Mouse (Mus musculus) kidney, postnatal 14 days (tissue): ENCODE results near the gene Med24.
A peak's percentile ranks its signal among the peaks of the same experiment; 100 is the strongest.
"Not testable (repeated sequence)": the region's sequence is repeated elsewhere in the genome, so short reads cannot be mapped to it uniquely, and the experiment has no call there.

Source experiments
- DNase-seq: peaks from one replicate; pipeline ENCODE4 v3.0.0; 2022; ENCODE audit warnings: mixed read lengths

Gene Med24

GRCm38 (mm10) chr11:98745932-98746853 lies 17.0 kb upstream of the Med24 start:
- DNase-seq: no peak

DNA sequence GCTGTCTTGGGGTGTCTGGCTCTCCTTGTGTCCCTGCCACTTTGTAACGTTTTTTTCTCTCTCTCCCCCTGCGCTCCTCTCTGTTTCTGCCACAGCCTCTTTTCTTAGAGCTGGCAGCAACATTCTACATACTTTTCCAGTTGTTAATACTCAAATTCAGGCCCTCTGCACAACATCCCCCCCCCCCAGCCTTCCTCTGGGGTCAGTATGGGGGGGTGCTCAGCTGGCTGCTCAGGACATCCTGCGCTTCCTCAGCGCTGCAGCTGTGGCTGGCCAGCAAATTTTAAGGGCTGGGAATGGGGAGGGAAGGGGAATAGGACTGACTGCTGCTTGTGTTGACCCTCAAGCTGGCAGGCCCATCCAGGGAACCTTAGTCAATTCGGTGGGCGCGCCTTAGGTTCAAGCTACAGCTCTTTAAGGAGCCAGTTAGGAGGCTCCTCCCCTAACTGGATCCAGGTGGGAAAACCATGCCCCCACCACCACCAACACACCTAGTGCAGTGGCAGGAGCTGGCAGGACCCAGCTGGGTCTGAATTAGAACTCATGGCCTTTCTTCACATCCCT lies 15.3 kb upstream of the Med24 start:
- peak; percentile 66 for DNase-seq

- peak; percentile 89 for DNase-seq
These were observed 14.6 kb upstream of the Med24 start for GRCm38 (mm10) chr11:98743655-98744345.

DNA sequence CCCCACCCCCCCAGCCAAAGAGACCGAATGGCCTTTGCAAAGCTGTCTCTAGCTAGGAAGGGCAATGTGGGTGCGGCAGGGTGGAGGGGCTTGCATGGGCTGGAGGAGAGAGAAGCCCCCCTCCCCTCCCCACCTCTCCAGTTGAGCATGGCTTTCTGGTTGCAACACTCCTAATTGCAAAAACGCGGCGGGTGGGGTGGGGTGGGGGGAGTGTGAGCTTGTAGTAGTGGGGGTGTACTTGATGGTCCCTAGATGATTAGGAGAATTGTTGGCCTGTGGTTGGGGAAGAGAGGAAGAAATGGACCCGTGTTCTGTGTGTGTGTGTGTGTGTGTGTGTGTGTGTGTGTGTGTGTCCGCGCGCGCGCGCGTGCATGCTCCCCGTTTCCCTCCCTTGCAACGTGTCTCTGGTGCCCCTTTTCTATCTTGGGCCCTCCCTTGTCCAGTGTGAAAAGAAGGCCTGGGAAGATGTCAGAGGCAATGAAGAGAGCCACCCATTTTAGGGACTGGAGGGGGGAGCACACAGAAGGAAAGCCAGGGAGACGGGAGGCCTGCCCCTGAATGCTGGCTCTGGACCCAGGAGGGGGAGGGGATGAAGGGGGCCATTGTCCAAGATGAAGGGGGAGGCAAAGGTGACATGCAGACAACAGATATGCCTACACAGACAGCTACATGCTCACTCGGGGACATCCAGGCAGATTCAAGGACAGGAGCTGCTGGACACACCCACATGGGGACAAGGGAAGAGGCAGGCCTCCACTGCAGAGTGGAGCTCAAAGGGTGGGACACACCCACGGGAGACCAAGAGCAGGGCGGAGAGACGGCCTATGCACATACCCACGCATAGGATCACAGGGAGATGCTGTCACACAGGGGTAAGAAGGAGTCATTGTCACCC lies 13.4 kb upstream of the Med24 start:
- DNase-seq: peak; percentile 49

GRCm38 (mm10) chr11:98741622-98742396 lies 12.6 kb upstream of the Med24 start:
- peak; percentile 92 for DNase-seq

- DNase-seq: no peak
These were observed 11.9 kb upstream of the Med24 start for GRCm38 (mm10) chr11:98741051-98741620.

- peak; percentile 81 for DNase-seq
These were observed 11.3 kb upstream of the Med24 start, which contains the start of gene Thra for GRCm38 (mm10) chr11:98740393-98741050. Gene Thra (plus strand): TSS chr11:98740638.

GRCm38 (mm10) chr11:98740026-98740392 lies 10.8 kb upstream of the Med24 start:
- DNase-seq: no peak

DNA sequence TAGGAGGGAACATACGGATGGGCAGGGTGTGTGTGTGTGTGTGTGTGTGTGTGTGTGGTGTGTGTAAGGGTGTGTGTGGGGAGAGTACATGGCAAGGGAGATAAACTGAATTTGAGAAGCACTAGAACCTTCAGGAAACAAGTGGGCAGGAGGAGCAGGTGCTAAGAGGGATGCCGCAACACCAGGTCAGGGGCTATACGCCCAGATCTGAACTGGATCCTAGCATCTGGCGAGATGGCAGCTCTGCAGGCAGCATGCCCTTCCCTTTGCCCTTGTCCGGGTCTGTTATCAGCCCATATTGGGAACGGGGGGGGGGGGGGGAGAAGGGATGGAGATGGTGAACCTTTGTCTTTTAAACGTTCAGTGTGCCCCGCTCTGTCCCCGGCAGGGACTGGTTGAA lies 9.7 kb upstream of the Med24 start:
- DNase-seq: no peak

- DNase-seq: no peak
These were observed 9.2 kb upstream of the Med24 start for GRCm38 (mm10) chr11:98738428-98738911.

DNA sequence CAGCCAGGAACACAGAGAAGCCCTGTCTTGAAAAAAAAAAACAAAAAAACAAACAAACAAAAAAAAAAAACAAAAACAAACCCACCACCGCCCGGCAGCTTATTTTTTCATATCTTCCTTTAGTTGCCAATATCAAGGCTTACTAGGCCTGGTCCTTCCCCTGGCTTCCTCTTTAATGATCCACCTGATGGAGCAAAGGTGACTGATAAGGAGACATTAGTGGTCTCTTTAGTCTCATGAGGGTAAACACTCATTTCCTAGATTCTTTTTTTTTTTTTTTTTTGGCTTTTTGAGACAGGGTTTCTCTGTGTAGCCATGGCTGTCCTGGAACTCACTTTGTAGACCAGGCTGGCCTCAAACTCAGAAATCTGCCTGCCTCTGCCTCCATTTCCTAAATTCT lies 8.0 kb upstream of the Med24 start:
- DNase-seq: not testable (repeated sequence)

DNA sequence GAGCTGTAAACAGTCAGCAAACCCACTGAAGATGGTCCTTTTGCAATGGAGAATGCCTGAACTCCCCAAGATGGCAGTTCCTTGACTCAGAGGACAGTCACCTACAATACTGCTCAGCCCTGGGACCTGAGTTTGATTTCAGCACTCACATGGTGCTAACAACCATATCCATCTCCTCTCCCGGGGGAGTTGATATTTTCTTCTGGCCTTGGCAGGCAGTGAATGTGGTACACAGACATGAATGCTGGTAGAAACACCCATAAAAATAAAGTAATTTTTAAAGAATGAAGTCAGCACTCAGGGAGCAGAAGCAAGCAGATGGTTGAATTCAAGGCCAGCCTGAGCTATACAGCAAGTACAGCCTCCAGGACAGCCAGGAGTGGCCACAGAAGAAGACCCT lies 6.9 kb upstream of the Med24 start:
- no peak for DNase-seq

- DNase-seq: no peak
These were observed 5.9 kb upstream of the Med24 start for GRCm38 (mm10) chr11:98735111-98735510.

GRCm38 (mm10) chr11:98734020-98734419 lies 4.8 kb upstream of the Med24 start:
- no peak for DNase-seq

DNA sequence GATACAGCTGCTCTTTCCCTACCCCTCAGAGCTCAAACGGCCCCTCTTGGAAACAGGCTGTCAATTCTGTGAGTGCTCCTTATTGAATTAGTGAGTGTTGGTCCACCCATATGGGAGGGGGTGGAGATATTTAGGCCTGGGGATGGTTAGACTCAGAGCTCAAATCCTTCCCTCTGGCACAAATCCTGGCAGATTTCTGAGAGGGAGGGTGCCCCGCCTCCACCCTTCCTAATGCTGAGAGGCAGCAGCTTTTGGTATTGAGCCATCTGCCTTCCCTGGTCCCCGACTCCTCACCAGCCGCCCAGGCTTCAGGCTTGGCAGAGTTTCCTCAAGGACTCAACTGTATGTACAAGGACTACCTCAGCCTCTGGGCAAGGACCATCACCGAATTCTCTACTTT lies 1.9 kb upstream of the Med24 start:
- DNase-seq: no peak

DNA sequence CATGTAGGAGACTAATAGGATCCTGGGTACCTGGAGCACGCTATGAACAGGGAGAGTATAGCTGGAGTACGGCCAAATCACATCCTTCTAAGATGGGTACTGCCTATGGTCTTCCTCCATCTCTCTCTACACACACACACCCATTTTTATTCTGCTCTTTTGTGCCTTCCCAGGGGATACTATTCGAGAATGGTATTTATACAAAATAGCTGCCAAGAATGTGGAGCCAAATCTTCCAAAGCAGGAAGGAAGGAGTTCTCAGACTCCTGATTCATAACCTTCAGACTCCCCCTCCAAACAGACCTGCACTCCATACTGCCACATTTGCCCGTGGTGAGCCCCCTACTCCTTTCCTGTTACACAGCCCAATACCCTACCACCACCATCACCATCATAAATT lies 1.5 kb upstream of the Med24 start:
- no peak for DNase-seq

- no peak for DNase-seq
These were observed 3.2 kb downstream of the Med24 start for GRCm38 (mm10) chr11:98725926-98726506.

- no peak for DNase-seq
These were observed 6.1 kb downstream of the Med24 start for GRCm38 (mm10) chr11:98723098-98723497.

GRCm38 (mm10) chr11:98721458-98722226 lies 7.6 kb downstream of the Med24 start:
- peak; percentile 81 for DNase-seq

GRCm38 (mm10) chr11:98720756-98721155 lies 8.5 kb downstream of the Med24 start:
- DNase-seq: no peak
